Mouse (Mus musculus) Patski (cell line): ENCODE measurements at regions not wholly inside any gene's neighbourhood (a gene's known extent, or its start where the extent isn't known, plus 50 kb on each side); places are given as distances from the start of the nearest gene placed in this dataset.
A peak's percentile ranks its signal among the peaks of the same experiment; 100 is the strongest.

Source experiments
- ATAC-seq: fragments of 100-300 bp; one replicate; pipeline ENCODE4 v1.8.0; 2021
- CTCF ChIA-PET: fragments of 350-600 bp; sonication (Branson Sonifier 250); formaldehyde crosslinking; loops from one replicate; lab custom pipeline; 2022; ENCODE audit warnings: inconsistent platforms; lab: Charles Lee
- POLR2A ChIA-PET: fragments of 350-600 bp; sonication (Branson Sonifier 250); formaldehyde crosslinking; loops from one replicate; lab custom pipeline; 2022; ENCODE audit warnings: antibody characterized with exemption, inconsistent platforms; lab: Charles Lee
- DNase-seq: peaks from one replicate; pipeline ENCODE4 v3.0.0-alpha.2; 2011; ENCODE audit warnings: low read depth, low spot score
- H3K27me3 ChIP-seq: fragments of 371-371 bp; one replicate; pipeline ENCODE4 v1.5.1; 2021
- CTCF ChIP-seq: fragments of 100-300 bp; IDR thresholded peaks from one replicate; pipeline ENCODE4 v1.5.1; 2021
- in situ Hi-C: fragments of 300-500 bp; cut with MboI; formaldehyde crosslinking; loops from 3 replicates; pipeline ENCODE4 v1.11.1; 2018; ENCODE audit warnings: low pct_unique_long_range_greater_than_20kb, mixed read lengths

GRCm38 (mm10) chr15:60694746-60695145, 158.8 kb downstream of the Fam84b start:
- ChIA-PET POLR2A (no interaction called here), CTCF (no interaction called here)
- no peak for ATAC-seq
- in situ Hi-C loops, result no loop called here
- no peak for DNase-seq
- H3K27me3 ChIP-seq, result no peaks in the 10 kb centered on the region
- TF ChIP-seq CTCF, result no peak

- peak; percentile 59 for TF ChIP-seq CTCF
- CTCF ChIA-PET, result interaction anchor here (1.4 kb wide), 1 partner anchor 128 kb away, joined by 9 read pairs; no protein-coding TSS in a partner anchor
- no peaks in the 10 kb centered on the region for H3K27me3 ChIP-seq
- POLR2A ChIA-PET, result no interaction called here
- in situ Hi-C loops, result no loop called here
- DNase-seq (no peak), ATAC-seq (no peak)
Observed at GRCm38 (mm10) chr15:60693751-60694500, 159.7 kb downstream of the Fam84b start.

GRCm38 (mm10) chr15:60692718-60693597, 160.6 kb downstream of the Fam84b start:
- TF ChIP-seq CTCF, result peak; percentile 3
- no peaks in the 10 kb centered on the region for H3K27me3 ChIP-seq
- POLR2A ChIA-PET, result interaction anchor here (0.8 to 1.3 kb wide), 2 partner anchors 131 to 145 kb away, joined by 3 to 4 read pairs; no protein-coding TSS in a partner anchor
- no peak for DNase-seq
- CTCF ChIA-PET, result interaction anchor here (0.8 to 2.2 kb wide), 6 partner anchors 10 to 132 kb away, joined by 3 to 9 read pairs (median 4); no protein-coding TSS in a partner anchor
- in situ Hi-C loops, result no loop called here
- no peak for ATAC-seq

- ChIA-PET POLR2A (interaction anchor here (1.3 kb wide), 1 partner anchor 132 kb away, joined by 3 read pairs; no protein-coding TSS in a partner anchor), CTCF (interaction anchor here (0.8 to 2.2 kb wide), 5 partner anchors 9 to 132 kb away, joined by 3 to 8 read pairs (median 3); no protein-coding TSS in a partner anchor)
- H3K27me3 ChIP-seq, result no peaks in the 10 kb centered on the region
- DNase-seq (no peak), ATAC-seq (peak; percentile 74)
- TF ChIP-seq CTCF, result no peak
- in situ Hi-C loops, result no loop called here
Observed at GRCm38 (mm10) chr15:60692149-60692548, 161.4 kb downstream of the Fam84b start.

GRCm38 (mm10) chr15:60677397-60677796, 176.2 kb downstream of the Fam84b start:
- no peak for TF ChIP-seq CTCF
- H3K27me3 ChIP-seq, result no peaks in the 10 kb centered on the region
- ChIA-PET POLR2A (no interaction called here), CTCF (interaction anchor here (1.4 kb wide), 1 partner anchor 15 kb away, joined by 3 read pairs; no protein-coding TSS in a partner anchor)
- in situ Hi-C loops, result no loop called here
- ATAC-seq, result no peak
- DNase-seq, result no peak

GRCm38 (mm10) chr15:60657572-60657971, 196.0 kb downstream of the Fam84b start:
- no peak for DNase-seq
- POLR2A ChIA-PET, result no interaction called here
- no peak for TF ChIP-seq CTCF
- H3K27me3 ChIP-seq, result no peaks in the 10 kb centered on the region
- CTCF ChIA-PET, result no interaction called here
- no peak for ATAC-seq
- in situ Hi-C loops, result no loop called here

GRCm38 (mm10) chr15:60655113-60655512, 198.5 kb downstream of the Fam84b start:
- CTCF ChIA-PET, result interaction anchor here (1.4 to 1.5 kb wide), 2 partner anchors 10 to 142 kb away, joined by 3 read pairs; no protein-coding TSS in a partner anchor
- no peaks in the 10 kb centered on the region for H3K27me3 ChIP-seq
- no peak for TF ChIP-seq CTCF
- DNase-seq (no peak), ATAC-seq (peak; percentile 17)
- in situ Hi-C loops, result no loop called here
- POLR2A ChIA-PET, result no interaction called here

GRCm38 (mm10) chr15:60649252-60649651, 204.3 kb downstream of the Fam84b start:
- no peak for TF ChIP-seq CTCF
- ATAC-seq (no peak), DNase-seq (no peak)
- H3K27me3 ChIP-seq, result no peaks in the 10 kb centered on the region
- ChIA-PET CTCF (interaction anchor here (2.3 kb wide), 1 partner anchor 10 kb away, joined by 8 read pairs; no protein-coding TSS in a partner anchor), POLR2A (no interaction called here)
- in situ Hi-C loops, result no loop called here

GRCm38 (mm10) chr15:60641770-60642169, 211.8 kb downstream of the Fam84b start:
- ATAC-seq (peak; percentile 56), DNase-seq (no peak)
- in situ Hi-C loops, result no loop called here
- H3K27me3 ChIP-seq, result no peaks in the 10 kb centered on the region
- ChIA-PET CTCF (interaction anchor here (1.0 kb wide), 1 partner anchor 13 kb away, joined by 3 read pairs; no protein-coding TSS in a partner anchor), POLR2A (no interaction called here)
- TF ChIP-seq CTCF, result no peak

GRCm38 (mm10) chr15:60633457-60633850, 220.1 kb downstream of the Fam84b start:
- in situ Hi-C loops, result no loop called here
- ATAC-seq (no peak), DNase-seq (no peak)
- POLR2A ChIA-PET, result no interaction called here
- no peak for TF ChIP-seq CTCF
- peaks cover 3% of the 10 kb centered on the region for H3K27me3 ChIP-seq
- CTCF ChIA-PET, result interaction anchor here (1.8 kb wide), 1 partner anchor 11 kb away, joined by 4 read pairs; no protein-coding TSS in a partner anchor
